Mouse (Mus musculus) lung, postnatal 36 days (tissue): ENCODE data around the gene Kiz.

Experiments used
- DNase-seq: peaks from one replicate; pipeline ENCODE4 v3.0.0; 2022; ENCODE audit warnings: mixed read lengths

The Kiz gene

GRCm38 (mm10) chr2:146871300-146872269, 15.9 kb downstream of the Kiz start:
- DNase-seq = no peak

DNA sequence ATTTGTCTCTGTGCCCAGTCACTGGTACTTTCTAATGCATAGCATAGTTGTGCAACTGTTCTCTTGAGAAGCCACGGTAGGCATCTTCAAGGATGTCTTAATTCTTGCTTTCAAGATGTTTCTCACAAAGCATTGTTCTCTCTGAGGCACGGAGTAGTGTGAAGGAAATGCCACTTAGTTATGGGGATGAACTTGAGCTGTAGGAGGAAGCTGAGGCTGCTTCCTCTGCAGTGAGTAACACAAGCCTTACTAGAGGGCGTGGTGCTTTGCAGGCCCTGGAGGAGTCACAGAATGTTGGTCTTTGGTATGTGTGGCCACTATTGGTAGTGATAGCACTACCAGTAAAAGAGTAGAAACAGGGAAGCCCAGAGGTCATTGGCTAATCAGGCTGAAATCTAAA, 17.0 kb downstream of the Kiz start:
- peak; percentile 20 for DNase-seq

GRCm38 (mm10) chr2:146873881-146874441, 18.3 kb downstream of the Kiz start:
- no peak for DNase-seq

DNA sequence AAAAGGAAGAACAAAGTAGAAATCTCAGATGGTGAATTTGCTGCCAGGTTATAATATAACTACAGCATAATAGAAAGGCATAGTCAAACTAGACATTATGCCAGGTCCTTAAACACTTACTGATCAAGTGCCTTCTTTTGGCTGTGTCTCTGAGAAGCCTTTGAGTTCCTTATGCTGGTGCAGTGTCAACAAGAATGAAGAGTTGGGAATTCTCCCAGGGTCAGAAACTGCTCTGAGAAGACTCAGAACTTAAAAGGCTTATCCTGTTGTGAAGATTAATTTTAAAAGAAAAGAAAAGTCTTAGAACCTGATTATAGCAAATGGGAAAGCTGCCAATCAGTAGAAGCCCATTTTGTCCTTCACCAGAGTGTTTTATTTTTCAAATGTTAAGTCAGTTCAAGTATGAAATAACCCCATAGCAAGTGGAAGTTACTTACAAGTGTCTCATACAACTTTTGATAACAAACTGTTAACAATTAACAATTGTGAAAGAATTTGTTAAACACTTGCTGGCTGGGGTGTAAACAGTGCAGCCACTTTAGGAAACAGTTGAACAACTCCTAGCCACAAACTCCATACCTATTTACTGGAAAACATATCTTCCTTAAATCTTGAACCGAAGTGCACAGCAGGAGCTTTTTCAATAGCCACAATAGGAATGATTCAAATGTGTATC, 21.9 kb downstream of the Kiz start:
- peak; percentile 58 for DNase-seq

- peak; percentile 65 for DNase-seq
These were observed 26.0 kb downstream of the Kiz start for GRCm38 (mm10) chr2:146881623-146882022.

DNA sequence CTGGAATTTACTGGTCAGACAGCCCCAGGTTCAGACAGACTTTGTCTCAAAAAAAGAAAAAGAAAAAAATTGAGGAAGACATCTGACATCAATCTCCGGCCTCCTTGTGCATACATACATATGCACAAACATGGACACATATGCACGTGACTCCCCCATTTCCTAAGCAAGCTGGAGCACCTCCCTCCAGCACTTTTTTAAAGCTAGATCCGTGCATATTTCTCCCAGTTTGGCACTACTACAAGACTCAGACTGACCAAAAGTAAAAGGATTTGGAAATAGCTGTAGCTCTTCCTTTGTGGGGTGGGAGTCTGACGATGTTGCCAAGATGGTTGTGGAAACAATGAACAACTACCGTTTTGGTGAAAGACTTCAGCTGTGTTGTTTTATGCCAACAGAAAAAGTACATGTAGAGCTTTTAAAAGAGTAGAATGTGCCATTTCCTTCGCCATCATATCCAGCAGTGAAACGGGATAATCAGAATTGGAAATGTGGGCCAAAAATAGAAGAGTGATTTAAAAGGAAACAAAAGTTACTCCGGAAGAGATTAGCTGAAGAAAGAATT, 28.7 kb downstream of the Kiz start:
- no peak for DNase-seq

GRCm38 (mm10) chr2:146888786-146889414, 33.2 kb downstream of the Kiz start:
- DNase-seq = no peak

GRCm38 (mm10) chr2:146898977-146899376, 43.3 kb downstream of the Kiz start:
- peak; percentile 60 for DNase-seq

- no peak for DNase-seq
These were observed 60.4 kb downstream of the Kiz start for GRCm38 (mm10) chr2:146916085-146916484.

GRCm38 (mm10) chr2:146917770-146918169, 62.1 kb downstream of the Kiz start:
- DNase-seq = no peak

DNA sequence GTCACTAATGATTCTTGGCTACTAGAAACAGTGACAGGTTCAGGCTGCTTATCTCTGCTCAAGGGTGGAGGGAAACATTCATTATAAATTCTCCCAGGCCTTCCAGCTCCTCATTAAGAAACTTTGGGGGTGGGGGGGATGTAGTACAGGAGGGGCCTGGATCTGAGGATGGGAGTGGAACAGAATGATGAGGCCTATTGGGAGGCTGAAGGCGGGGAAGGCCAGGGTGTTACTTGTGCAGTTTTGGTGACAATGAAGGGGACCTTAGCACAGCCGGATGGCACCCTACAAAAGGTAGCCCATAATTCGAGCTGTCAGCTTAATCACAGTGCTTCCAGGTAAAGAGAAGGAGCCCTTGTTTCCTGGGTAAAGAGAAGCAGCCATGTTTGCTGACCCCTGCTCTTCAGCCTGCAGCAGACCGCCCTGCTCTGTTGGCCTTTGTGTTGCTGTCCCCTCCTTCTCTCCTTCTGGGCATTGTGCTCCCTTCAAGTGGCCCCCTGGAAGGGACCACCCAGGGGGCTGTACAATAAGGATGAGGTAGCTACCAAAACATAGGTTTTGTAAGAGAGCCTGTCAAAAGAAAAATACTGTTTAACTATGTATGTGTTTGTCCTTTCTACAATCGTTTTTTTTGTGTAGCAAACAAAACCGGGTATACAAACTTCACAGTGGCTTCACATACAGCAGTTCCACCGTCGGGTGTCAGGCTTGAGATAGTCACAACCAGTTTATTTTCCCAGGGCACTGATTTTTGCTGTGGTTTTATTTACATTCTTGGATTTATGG, 64.9 kb downstream of the Kiz start:
- no peak for DNase-seq

- no peak for DNase-seq
These were observed 69.6 kb downstream of the Kiz start for GRCm38 (mm10) chr2:146925296-146925695.

DNA sequence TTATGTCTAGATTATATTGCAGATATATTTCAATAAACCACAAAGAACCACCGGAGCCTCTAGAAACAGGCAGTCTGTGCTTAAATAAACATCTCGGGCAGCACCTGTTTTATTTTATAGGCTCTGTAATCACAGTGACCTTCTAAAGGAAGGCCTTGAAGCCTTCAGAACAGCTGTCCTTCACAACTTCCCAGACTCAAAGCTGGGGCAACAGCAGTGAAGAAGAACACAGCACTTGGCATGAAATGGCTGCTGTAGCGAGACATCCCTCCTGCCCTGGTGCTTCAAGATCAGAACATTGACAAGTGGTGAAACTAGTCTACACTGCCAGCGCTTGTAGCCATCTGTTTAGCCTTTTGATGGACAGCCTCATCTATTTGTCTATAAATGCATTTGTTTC, 70.2 kb downstream of the Kiz start:
- no peak for DNase-seq

DNA sequence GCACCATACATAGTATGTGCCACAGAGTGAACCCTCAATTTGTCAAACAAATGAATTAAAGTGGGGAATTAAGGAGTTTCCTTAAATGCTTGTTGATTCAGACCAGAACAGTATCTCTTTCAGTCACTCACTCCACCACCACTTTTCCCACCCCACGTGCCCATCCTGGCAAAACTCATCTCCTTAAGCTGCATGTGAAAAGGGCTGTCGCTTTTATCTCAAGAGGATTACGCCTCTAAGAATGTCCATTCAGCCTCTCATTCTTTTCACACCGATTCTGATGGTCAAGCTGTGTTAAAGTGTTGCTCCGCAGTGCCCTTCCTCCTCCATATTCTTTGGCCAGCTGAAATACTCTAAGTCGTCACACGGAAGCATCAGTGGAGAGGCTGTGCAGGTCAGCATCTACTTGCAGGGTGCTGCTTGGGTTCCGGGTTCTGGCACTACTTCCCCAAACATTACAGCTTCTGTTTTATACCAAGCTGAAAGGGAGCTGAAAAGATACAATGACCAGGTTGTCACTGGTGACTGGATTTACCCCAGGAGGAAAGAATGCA, 92.6 kb downstream of the Kiz start:
- no peak for DNase-seq

- DNase-seq = no peak
These were observed 100.7 kb downstream of the Kiz start for GRCm38 (mm10) chr2:146956366-146956765.

- DNase-seq = no peak
These were observed 102.8 kb downstream of the Kiz start for GRCm38 (mm10) chr2:146958398-146958911.

- peak; percentile 90 for DNase-seq
These were observed 103.5 kb downstream of the Kiz start for GRCm38 (mm10) chr2:146958951-146959821.

GRCm38 (mm10) chr2:146975024-146975423, 119.4 kb downstream of the Kiz start:
- no peak for DNase-seq

- DNase-seq = no peak
These were observed 119.9 kb downstream of the Kiz start for GRCm38 (mm10) chr2:146975453-146976028.

- no peak for DNase-seq
These were observed 127.1 kb downstream of the Kiz start for GRCm38 (mm10) chr2:146982786-146983185.
